8 mouse cellular contexts compared by ENCODE assay signal in genomic region chr17:72997301-72997921, GRCm38 (mm10).
DNase-seq lines count a peak whose midpoint lies in the region; ATAC-seq and TF ChIP-seq lines count a peak whose summit lies in the region.

No protein-coding gene starts in this region.

- WGBS in thymus, adult 2 months = 44% methylated on average over 5 of the region's 5 CpGs
- WGBS in limb, embryonic 14.5 days = 10% methylated on average over 5 of the region's 5 CpGs
- 19% methylated on average over 5 of the region's 5 CpGs for WGBS in liver, embryonic 11.5 days

- no peaks in the 10 kb centered on the region for H3K27me3 ChIP-seq in thymus, adult 2 months (ENCODE audit: control insufficient read depth, insufficient read depth, low read length)
- no peaks in the 10 kb centered on the region for H3K27me3 ChIP-seq in limb, embryonic 14.5 days (ENCODE audit: control insufficient read depth, insufficient read depth, low read length)
- no peaks in the 10 kb centered on the region for H3K27me3 ChIP-seq in liver, embryonic 11.5 days (replicated peaks; ENCODE audit: control insufficient read depth, insufficient read depth, low read length)

- no peak for TF ChIP-seq CTCF in thymus, adult 2 months (IDR thresholded peaks at IDR 0.05; ENCODE audit: borderline replicate concordance, control insufficient read depth, extremely low read depth, insufficient read depth, low read length, poor library complexity)

- no peaks in the 10 kb centered on the region for H3K9me3 ChIP-seq in limb, embryonic 14.5 days (ENCODE audit: control insufficient read depth, low read length)
- no peaks in the 10 kb centered on the region for H3K9me3 ChIP-seq in liver, embryonic 11.5 days (ENCODE audit: control insufficient read depth, low read length)

- H3K27ac ChIP-seq in thymus, adult 2 months (ENCODE audit: control insufficient read depth, insufficient read depth, low read length) = peak overlapping the region; percentile 95
- H3K27ac ChIP-seq in limb, embryonic 14.5 days (replicated peaks; ENCODE audit: low read depth, low read length) = 0 out of 2 replicates have a peak overlapping the region, but pooled peaks have one; percentile 33
- H3K27ac ChIP-seq in liver, embryonic 11.5 days (ENCODE audit: low read depth, low read length) = no peak overlapping the region

- DNase-seq in adrenal gland, postnatal 10 days = peak; percentile 15
- DNase-seq in adrenal gland, postnatal 25 days = no peak
- peak; percentile 17 for DNase-seq in thymus, adult 2 months
- DNase-seq in thymus, postnatal 0 days (ENCODE audit: low spot score) = no peak
- no peak for DNase-seq in limb, embryonic 14.5 days (ENCODE audit: low spot score)
- no peak for DNase-seq in urinary bladder, postnatal 25 days (ENCODE audit: low spot score)
- DNase-seq in right cerebral cortex, postnatal 36 days (ENCODE audit: low spot score in 2 of 2) = no peak
- no peak for DNase-seq in liver, embryonic 11.5 days (ENCODE audit: low spot score)

- peaks cover 26% of the 10 kb centered on the region for H3K4me1 ChIP-seq in thymus, adult 2 months (replicated peaks; ENCODE audit: control insufficient read depth, insufficient read depth, low read length)
- H3K4me1 ChIP-seq in limb, embryonic 14.5 days (ENCODE audit: control insufficient read depth, insufficient read depth, low read length) = peaks cover 6% of the 10 kb centered on the region; the same call in 1 of the 2 replicates
- peaks cover 5% of the 10 kb centered on the region; the same call in 1 of the 2 replicates for H3K4me1 ChIP-seq in liver, embryonic 11.5 days (replicated peaks; ENCODE audit: control insufficient read depth, insufficient read depth, low read length)

- no peak overlapping the region for H3K4me2 ChIP-seq in limb, embryonic 14.5 days (replicated peaks; ENCODE audit: low read depth, low read length, severe bottlenecking)
- no peak overlapping the region for H3K4me2 ChIP-seq in liver, embryonic 11.5 days

- no peak for TF ChIP-seq POLR2A in thymus, adult 2 months (IDR thresholded peaks at IDR 0.05; ENCODE audit: control insufficient read depth, extremely low read depth, insufficient read depth, low read length, poor library complexity)
- no peak for TF ChIP-seq POLR2A in limb, embryonic 14.5 days (IDR thresholded peaks at IDR 0.05; ENCODE audit: borderline replicate concordance, extremely low read depth, insufficient read depth, insufficient read length)

- no peaks in the 10 kb centered on the region for H3K36me3 ChIP-seq in thymus, adult 2 months (ENCODE audit: control insufficient read depth, insufficient read depth, low read length)
- no peaks in the 10 kb centered on the region for H3K36me3 ChIP-seq in limb, embryonic 14.5 days (ENCODE audit: control insufficient read depth, insufficient read depth, low read length)
- H3K36me3 ChIP-seq in liver, embryonic 11.5 days (ENCODE audit: control insufficient read depth, insufficient read depth, low read length) = no peaks in the 10 kb centered on the region

- ATAC-seq in limb, embryonic 14.5 days (ENCODE audit: low FRiP score, low read depth) = no peak; the same call in 1 of the 2 replicates
- no peak for ATAC-seq in liver, embryonic 11.5 days (replicated peaks; ENCODE audit: low FRiP score)

- no peak overlapping the region for H3K4me3 ChIP-seq in thymus, adult 2 months (ENCODE audit: control insufficient read depth, insufficient read depth, low read length)
- H3K4me3 ChIP-seq in limb, embryonic 14.5 days (replicated peaks; ENCODE audit: low read length) = no peak overlapping the region
- H3K4me3 ChIP-seq in liver, embryonic 11.5 days (ENCODE audit: low read depth, low read length) = no peak overlapping the region

- H3K9ac ChIP-seq in limb, embryonic 14.5 days (ENCODE audit: low read depth, low read length, severe bottlenecking) = peak overlapping the region; percentile 21; the same call in 1 of the 2 replicates
- no peak overlapping the region for H3K9ac ChIP-seq in liver, embryonic 11.5 days (ENCODE audit: low read depth, low read length)

Comparison
In these comparisons a context has a peak if more than half of its experiments do, and no peak if none do; other contexts are left out.
1. DNase-seq: peak in adrenal gland, postnatal 10 days (single experiment) and thymus, adult 2 months (single experiment); none in adrenal gland, postnatal 25 days (single experiment), thymus, postnatal 0 days (single experiment), limb, embryonic 14.5 days (single experiment), urinary bladder, postnatal 25 days (single experiment), right cerebral cortex, postnatal 36 days (0 of 2) and liver, embryonic 11.5 days (single experiment).